Mouse (Mus musculus): ENCODE measurements at regions not wholly inside any gene's neighbourhood (a gene's known extent, or its start where the extent isn't known, plus 50 kb on each side); places are given as distances from the start of the nearest gene placed in this dataset.

DNA sequence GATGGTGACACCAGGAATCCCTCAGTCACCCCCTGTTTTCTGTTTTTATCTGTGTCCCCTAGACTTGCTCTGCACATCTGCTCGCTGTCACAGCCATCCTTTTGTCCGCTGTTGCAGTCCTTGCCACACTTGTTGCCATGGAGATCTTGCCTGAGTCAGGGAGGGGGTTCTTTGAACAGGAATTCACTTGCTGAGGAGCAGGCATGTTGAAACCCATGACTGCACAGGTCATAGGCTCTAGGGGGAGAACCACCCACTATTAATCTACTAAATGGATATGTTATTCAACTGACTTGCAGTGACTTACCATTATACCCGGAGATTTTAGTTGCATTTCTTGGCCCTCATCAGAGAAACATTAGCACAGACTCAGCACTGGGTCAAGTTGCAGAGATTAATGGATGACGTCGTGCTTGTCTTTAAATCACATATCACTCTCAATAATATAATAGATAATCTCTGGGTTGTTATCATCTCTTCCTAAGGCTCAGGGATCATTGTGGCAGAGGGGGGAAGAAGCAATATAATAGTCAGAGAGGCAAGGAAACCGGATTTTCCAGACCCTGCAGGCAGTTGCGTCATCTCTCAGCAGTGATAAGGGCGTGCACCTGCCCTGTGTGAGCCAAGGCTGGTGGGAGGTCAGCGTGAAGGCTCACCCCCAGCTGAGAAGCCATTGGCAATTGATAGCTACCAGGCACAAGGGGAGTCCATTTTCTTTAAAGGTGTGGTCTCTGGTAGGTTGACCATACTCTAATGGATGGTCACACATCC, 95.9 kb upstream of the Serp2 start:
- no peak for ATAC-seq
- Histone ChIP-seq H3K9ac (no peak overlapping the region), H3K27ac (no peak overlapping the region), H3K9me3 (replicated peaks) (no peaks in the 10 kb centered on the region), H3K27me3 (replicated peaks) (0 out of 2 replicates have a peak, but pooled peaks cover 3% of the 10 kb centered on the region), H3K4me3 (no peak overlapping the region), H3K36me3 (no peaks in the 10 kb centered on the region), H3K4me1 (peaks cover 15% of the 10 kb centered on the region), H3K4me2 (no peak overlapping the region)
- WGBS (ENCODE audit: insufficient replicate concordance): 63% methylated on average over 9 of the region's 9 CpGs

DNA sequence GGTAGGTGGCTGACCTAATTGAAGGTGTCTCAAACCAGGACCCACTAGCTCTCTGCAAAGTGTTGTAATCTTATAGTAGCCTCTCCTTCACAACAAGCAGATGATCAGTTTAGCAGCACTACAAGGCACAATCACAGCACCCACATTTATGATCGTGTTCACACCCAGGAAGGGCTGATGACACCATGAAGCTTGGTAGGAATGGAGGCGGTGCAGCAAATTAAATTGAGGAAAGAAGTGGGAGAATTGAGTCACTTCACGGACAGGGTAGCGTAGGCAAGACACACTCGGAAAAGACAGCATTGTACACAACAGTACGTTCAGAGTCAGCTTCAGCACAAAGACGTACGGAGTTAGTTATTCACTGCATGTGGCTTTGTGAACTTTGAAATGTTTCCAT, 94.4 kb upstream of the Serp2 start:
- WGBS (ENCODE audit: insufficient replicate concordance): 83% methylated on average over 8 of the region's 8 CpGs
- Histone ChIP-seq H3K4me3 (no peak overlapping the region), H3K9me3 (replicated peaks) (no peaks in the 10 kb centered on the region)

DNA sequence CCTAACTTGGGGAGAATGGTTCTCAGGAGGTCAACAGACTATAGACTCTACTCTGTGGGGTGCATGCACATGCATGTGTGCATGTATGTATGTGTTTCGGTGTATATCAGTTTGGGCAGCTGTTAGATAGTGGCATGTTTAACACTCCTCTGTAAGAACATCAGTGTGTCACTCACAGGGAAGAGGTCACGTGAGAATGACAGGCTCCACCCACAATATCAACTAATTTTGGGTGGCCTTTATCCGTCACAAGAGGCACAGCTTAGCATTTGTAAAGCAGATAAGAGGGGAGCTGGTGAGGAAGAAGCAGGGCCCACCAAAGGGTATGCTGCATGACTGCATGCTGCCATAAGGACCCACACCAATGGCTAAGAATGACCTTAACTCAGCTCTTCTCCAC, 93.2 kb upstream of the Serp2 start:
- H3K4me2 ChIP-seq: no peak overlapping the region; the same call in 1 of the 2 replicates
- ATAC-seq: peak; percentile 88
- H3K9me3 ChIP-seq (replicated peaks): no peaks in the 10 kb centered on the region
- no peaks in the 10 kb centered on the region for H3K27me3 ChIP-seq (replicated peaks)
- H3K36me3 ChIP-seq: no peaks in the 10 kb centered on the region
- no peak overlapping the region for H3K9ac ChIP-seq
- H3K4me1 ChIP-seq: peaks cover 15% of the 10 kb centered on the region
- H3K4me3 ChIP-seq: no peak overlapping the region
- 29% methylated on average over 3 of the region's 3 CpGs for WGBS (ENCODE audit: insufficient replicate concordance)
- H3K27ac ChIP-seq: no peak overlapping the region

More for the DNA sequence above, 94.4 kb upstream of the Serp2 start:
- no peaks in the 10 kb centered on the region for H3K36me3 ChIP-seq
- ATAC-seq: no peak
- H3K27ac ChIP-seq: no peak overlapping the region
- H3K4me1 ChIP-seq: peaks cover 15% of the 10 kb centered on the region
- no peak overlapping the region for H3K9ac ChIP-seq
- no peak overlapping the region for H3K4me2 ChIP-seq
- H3K27me3 ChIP-seq (replicated peaks): no peaks in the 10 kb centered on the region

DNA sequence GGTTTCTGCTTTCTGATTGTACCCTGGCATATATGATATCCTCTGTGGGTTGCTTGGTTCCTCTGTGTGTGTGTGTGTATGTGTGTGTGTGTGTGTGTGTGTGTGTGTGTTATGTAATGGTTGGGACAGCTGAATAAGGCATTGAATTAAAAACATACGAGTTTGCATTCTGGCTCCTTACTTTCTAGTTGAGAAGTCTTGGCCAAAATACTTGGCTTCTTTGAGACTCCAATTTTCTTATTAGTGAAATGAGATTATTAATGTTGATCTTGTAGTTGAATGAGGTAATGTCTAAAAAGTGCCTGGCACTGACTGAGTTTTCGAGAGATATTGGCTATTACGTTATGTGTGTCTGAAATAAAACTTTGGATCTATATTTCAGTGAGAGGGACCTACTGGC, 88.0 kb upstream of the Serp2 start:
- 0 out of 2 replicates have a peak, but pooled peaks cover 3% of the 10 kb centered on the region for H3K27me3 ChIP-seq (replicated peaks)
- no peak overlapping the region for H3K4me2 ChIP-seq
- no peak overlapping the region for H3K9ac ChIP-seq
- H3K4me3 ChIP-seq: no peak overlapping the region
- 63% methylated on average over 3 of the region's 3 CpGs for WGBS (ENCODE audit: insufficient replicate concordance)
- H3K27ac ChIP-seq: no peak overlapping the region
- peaks cover 6% of the 10 kb centered on the region for H3K4me1 ChIP-seq
- no peaks in the 10 kb centered on the region for H3K9me3 ChIP-seq (replicated peaks)
- H3K36me3 ChIP-seq: no peaks in the 10 kb centered on the region
- no peak for ATAC-seq

DNA sequence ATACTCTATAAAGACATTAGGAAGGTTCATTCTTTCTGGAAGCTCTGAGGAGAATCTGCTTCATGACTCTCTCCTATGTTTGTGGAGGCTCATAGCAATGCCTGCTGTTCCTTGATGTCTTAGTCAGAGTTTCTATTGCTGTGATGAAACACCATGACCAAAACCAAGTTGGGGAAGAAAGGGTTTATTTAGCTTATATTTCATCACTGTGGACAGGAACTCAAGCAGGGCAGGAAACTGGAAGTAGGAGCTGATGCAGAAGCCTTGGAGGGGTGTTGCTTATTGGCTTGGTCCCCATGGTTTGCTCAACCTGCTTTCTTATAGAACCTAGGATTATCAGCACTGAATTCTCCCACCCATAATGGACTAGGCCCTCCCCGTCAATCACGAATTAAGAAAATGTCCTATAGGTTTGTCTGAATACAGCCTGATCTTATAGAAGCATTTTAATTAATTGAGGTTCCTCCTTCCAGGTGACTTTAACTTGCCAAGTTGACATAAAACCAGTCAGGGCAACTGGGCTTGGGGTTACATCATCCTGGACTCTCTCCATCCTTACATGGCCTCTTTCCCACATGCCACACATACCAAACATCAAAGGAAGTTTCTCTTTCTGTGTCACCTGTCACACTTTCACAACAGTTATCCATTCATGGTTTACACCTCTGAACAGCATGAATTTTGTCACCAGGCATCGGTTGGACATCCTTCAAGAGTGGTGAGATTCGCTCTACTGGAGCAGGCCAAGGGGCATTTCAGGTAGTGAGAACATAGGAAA, 85.3 kb upstream of the Serp2 start:
- WGBS (ENCODE audit: insufficient replicate concordance): 73% methylated on average over 4 of the region's 4 CpGs
- H3K4me2 ChIP-seq: no peak overlapping the region
- H3K27me3 ChIP-seq (replicated peaks): 0 out of 2 replicates have a peak, but pooled peaks cover 6% of the 10 kb centered on the region
- no peaks in the 10 kb centered on the region for H3K4me1 ChIP-seq
- H3K9me3 ChIP-seq (replicated peaks): no peaks in the 10 kb centered on the region
- H3K36me3 ChIP-seq: no peaks in the 10 kb centered on the region
- no peak for ATAC-seq
- no peak overlapping the region for H3K9ac ChIP-seq
- H3K27ac ChIP-seq: no peak overlapping the region
- no peak overlapping the region for H3K4me3 ChIP-seq

DNA sequence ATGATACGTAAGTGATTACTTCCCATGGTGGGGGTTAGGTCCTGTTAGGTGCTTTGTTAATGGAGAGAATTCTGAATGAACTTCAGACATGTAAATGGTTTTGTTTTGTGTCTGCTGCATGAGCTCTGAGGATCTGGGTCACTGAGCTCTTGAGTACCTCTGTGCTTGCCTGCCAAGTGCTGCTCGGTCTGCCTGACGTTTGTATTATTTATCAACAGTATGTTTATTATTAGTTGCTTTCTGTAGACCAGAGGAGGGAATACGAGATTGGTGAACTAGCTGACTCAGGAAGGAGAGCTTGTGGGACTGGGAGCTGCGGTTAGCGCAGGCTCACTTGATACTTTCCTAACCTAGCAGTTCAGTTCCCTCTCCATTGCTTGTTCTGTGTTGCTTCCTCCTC, 76.5 kb upstream of the Serp2 start:
- no peak for ATAC-seq
- H3K27me3 ChIP-seq (replicated peaks): peaks cover 22% of the 10 kb centered on the region; the same call in 1 of the 2 replicates
- 64% methylated on average over 6 of the region's 6 CpGs for WGBS (ENCODE audit: insufficient replicate concordance)
- H3K4me2 ChIP-seq: no peak overlapping the region
- no peak overlapping the region for H3K27ac ChIP-seq
- H3K9ac ChIP-seq: no peak overlapping the region
- H3K36me3 ChIP-seq: no peaks in the 10 kb centered on the region
- H3K4me3 ChIP-seq: no peak overlapping the region
- 0 out of 2 replicates have a peak, but pooled peaks cover 3% of the 10 kb centered on the region for H3K4me1 ChIP-seq
- no peaks in the 10 kb centered on the region for H3K9me3 ChIP-seq (replicated peaks)

DNA sequence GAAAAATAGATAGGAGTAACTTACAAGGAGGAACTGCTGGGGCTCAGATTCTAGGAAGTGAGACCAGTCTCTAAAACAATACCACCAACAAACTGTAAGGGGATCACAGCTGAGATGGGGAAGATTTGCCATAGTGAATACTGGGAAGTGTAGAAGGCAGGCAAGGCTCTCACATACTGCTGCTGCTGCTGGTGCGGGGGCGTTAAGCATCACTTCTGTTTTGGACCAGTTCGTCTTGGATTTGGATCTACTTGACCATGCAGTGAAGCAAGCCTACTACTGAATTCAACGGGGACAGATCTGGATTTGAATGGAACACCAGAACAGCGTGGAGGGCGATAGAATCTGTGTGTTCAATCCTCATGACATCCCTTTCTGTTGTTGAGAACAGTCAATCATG, 76.1 kb upstream of the Serp2 start:
- Histone ChIP-seq H3K4me3 (no peak overlapping the region), H3K27me3 (replicated peaks) (peaks cover 19% of the 10 kb centered on the region; the same call in 1 of the 2 replicates), H3K4me2 (no peak overlapping the region), H3K4me1 (0 out of 2 replicates have a peak, but pooled peaks cover 3% of the 10 kb centered on the region), H3K27ac (no peak overlapping the region), H3K9ac (no peak overlapping the region), H3K36me3 (no peaks in the 10 kb centered on the region), H3K9me3 (replicated peaks) (no peaks in the 10 kb centered on the region)
- ATAC-seq: no peak
- 65% methylated on average over 6 of the region's 6 CpGs for WGBS (ENCODE audit: insufficient replicate concordance)

DNA sequence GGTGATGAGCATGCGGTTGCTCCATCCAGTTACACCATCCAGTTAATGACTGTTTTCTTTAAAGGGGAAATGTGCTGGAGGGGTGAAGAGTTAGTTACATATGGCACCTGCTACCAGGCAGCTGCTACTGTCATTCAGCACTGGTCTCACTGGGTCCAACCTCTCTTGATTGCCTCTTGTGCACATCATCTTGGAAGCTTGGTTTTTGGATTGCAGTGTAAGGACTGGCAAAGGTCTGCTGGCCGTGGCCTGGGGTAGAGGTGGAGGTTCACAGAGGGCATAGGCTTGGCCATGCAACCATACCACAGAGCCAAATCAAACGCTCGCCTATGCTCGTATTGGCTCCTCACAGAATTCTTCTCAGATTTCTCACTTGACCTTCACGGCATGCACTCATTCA, 75.1 kb upstream of the Serp2 start:
- Histone ChIP-seq H3K27ac (no peak overlapping the region), H3K9ac (no peak overlapping the region), H3K36me3 (no peaks in the 10 kb centered on the region), H3K27me3 (replicated peaks) (peaks cover 19% of the 10 kb centered on the region; the same call in 1 of the 2 replicates), H3K4me2 (no peak overlapping the region), H3K4me3 (no peak overlapping the region), H3K4me1 (0 out of 2 replicates have a peak, but pooled peaks cover 3% of the 10 kb centered on the region), H3K9me3 (replicated peaks) (no peaks in the 10 kb centered on the region)
- WGBS (ENCODE audit: insufficient replicate concordance): 70% methylated on average over 6 of the region's 6 CpGs
- no peak for ATAC-seq

DNA sequence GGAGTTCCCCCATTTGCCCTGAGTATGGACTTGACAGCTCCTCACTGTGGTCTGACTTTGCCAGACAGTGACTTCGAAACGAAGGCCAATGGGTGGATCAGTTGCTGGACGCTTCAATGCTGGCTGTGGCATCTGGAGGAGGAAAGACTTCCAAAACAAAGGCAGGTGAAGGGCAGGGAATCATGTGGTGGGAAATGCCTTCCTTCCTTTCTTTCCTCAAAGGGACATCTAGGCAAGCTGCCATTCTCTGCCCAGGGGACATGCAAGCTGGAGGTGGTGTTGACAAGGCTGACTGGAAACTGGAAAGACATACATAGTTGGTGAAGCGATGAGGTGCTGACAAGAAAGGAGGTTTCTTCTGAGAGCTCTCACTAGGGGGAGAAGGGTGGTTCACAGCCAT, 74.5 kb upstream of the Serp2 start:
- peaks cover 19% of the 10 kb centered on the region; the same call in 1 of the 2 replicates for H3K27me3 ChIP-seq (replicated peaks)
- no peaks in the 10 kb centered on the region for H3K9me3 ChIP-seq (replicated peaks)
- no peaks in the 10 kb centered on the region for H3K36me3 ChIP-seq
- peaks cover 4% of the 10 kb centered on the region; the same call in 1 of the 2 replicates for H3K4me1 ChIP-seq
- no peak overlapping the region for H3K9ac ChIP-seq
- no peak overlapping the region for H3K4me3 ChIP-seq
- H3K4me2 ChIP-seq: no peak overlapping the region
- WGBS (ENCODE audit: insufficient replicate concordance): 72% methylated on average over 4 of the region's 4 CpGs
- ATAC-seq: no peak
- H3K27ac ChIP-seq: no peak overlapping the region

DNA sequence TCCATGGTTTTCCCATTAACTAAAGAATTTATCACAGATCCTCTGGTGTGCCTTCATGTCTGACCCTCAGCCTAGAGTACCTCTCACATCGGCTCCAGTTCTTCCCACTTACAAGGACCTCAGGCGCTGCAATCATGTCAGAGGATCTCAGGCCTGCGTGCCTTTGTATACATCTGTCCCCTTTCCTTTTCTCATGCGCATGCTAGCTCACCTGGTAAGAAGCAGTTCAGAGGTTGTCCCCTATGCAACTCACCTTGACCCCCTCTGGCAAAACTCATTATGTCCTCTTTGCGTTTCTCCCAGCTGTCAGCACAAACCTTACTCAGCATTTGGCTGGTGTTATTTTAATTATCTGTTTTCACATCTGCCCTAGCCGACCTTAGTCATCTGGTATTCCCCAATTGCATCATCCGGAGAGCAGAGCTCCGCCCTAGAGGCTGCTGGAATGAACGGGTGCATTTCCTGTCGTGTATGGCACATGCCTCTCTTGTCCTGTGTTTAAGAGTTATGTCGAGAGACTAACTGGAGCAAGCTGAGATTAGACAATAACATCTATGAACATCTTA, 73.3 kb upstream of the Serp2 start:
- H3K27ac ChIP-seq: no peak overlapping the region
- peaks cover 16% of the 10 kb centered on the region for H3K4me1 ChIP-seq

DNA sequence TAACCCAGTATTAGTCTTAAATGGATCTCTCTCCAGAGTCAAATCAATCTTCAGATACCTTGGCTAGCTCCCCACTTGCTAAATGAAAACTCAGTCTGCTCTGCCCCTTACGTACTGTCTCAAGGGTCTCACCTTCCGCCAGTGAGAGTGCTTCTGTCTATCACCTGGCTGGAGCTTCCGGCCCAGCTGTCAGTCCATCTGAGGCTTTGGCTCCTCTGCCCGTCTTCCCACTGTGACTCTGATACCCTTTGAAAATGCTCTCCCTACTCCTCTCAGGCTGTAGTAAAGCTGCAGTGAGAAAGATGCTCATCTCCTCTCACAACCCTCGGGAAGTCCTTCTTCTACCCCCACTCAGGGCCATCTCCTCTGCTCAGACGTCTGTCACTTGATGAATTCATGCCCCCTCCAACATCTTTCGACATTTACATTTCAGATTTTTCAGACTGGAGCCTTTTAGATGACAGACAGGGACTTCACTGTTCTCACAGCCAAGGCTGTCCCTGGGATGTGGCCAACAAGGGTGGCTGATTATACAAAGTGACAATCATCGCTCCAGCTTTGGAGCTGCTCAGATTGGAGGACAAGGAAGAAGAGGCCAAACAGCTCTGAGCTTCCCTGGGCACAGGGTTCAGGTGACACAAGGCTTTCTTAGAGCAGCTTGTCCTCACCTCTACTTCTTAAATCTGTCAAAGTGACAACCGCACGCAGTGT, 71.6 kb upstream of the Serp2 start:
- H3K4me1 ChIP-seq: peaks cover 33% of the 10 kb centered on the region
- no peak overlapping the region for H3K9ac ChIP-seq
- H3K4me3 ChIP-seq: no peak overlapping the region
- peaks cover 13% of the 10 kb centered on the region; the same call in 1 of the 2 replicates for H3K27me3 ChIP-seq (replicated peaks)
- H3K9me3 ChIP-seq (replicated peaks): no peaks in the 10 kb centered on the region
- no peak overlapping the region for H3K27ac ChIP-seq
- H3K4me2 ChIP-seq: no peak overlapping the region
- H3K36me3 ChIP-seq: no peaks in the 10 kb centered on the region
- ATAC-seq: no peak
- 74% methylated on average over 10 of the region's 10 CpGs for WGBS (ENCODE audit: insufficient replicate concordance)

More for the DNA sequence above, 73.3 kb upstream of the Serp2 start:
- peaks cover 19% of the 10 kb centered on the region; the same call in 1 of the 2 replicates for H3K27me3 ChIP-seq (replicated peaks)
- no peaks in the 10 kb centered on the region for H3K9me3 ChIP-seq (replicated peaks)
- no peaks in the 10 kb centered on the region for H3K36me3 ChIP-seq
- 65% methylated on average over 11 of the region's 11 CpGs for WGBS (ENCODE audit: insufficient replicate concordance)
- no peak for ATAC-seq
- H3K4me2 ChIP-seq: no peak overlapping the region
- no peak overlapping the region for H3K4me3 ChIP-seq
- no peak overlapping the region for H3K9ac ChIP-seq

All from liver, embryonic 12.5 days (tissue).